Mouse (Mus musculus) stomach, embryonic 14.5 days (tissue): ENCODE measurements around the gene Gm49321. TPM values are rescaled to one million over a fixed set of nuclear protein-coding genes. Genes with fewer than 3 reads are reported as not detected.

ENCODE experiments used
- ATAC-seq: fragments of 200-750 bp; cut with Nextera tagmentation; 2 replicates; pipeline ENCODE4 v1.8.0; 2017; ENCODE audit warnings: low read depth, moderate TSS enrichment; ENCODE audit not compliant: insufficient number of reproducible peaks, insufficient read depth, low FRiP score
- H3K27ac ChIP-seq: fragments of 300-500 bp; sonication (generic); 2 replicates; pipeline ENCODE4 v1.5.1; 2014; ENCODE audit warnings: mild to moderate bottlenecking, low read length, moderate library complexity, mixed read lengths
- H3K27me3 ChIP-seq: fragments of 300-500 bp; sonication (generic); 2 replicates; pipeline ENCODE4 v1.6.1; 2014; ENCODE audit warnings: low read length, control low read depth, mixed read lengths; ENCODE audit not compliant: control insufficient read depth, insufficient read depth
- H3K36me3 ChIP-seq: fragments of 300-500 bp; sonication (generic); 2 replicates; pipeline ENCODE4 v1.6.1; 2014; ENCODE audit warnings: mild to moderate bottlenecking, control low read depth, low read length, moderate library complexity, mixed read lengths; ENCODE audit not compliant: control insufficient read depth, insufficient read depth
- H3K4me1 ChIP-seq: fragments of 300-500 bp; sonication (generic); 2 replicates; pipeline ENCODE4 v1.6.1; 2014; ENCODE audit warnings: low read length, control low read depth, mixed read lengths; ENCODE audit not compliant: control insufficient read depth, insufficient read depth
- H3K4me2 ChIP-seq: fragments of 300-500 bp; sonication (generic); replicated peaks from 2 replicates; pipeline ENCODE4 v1.6.1; 2014; ENCODE audit warnings: low read depth, low read length, control low read depth
- H3K4me3 ChIP-seq: fragments of 300-500 bp; sonication (generic); 2 replicates; pipeline ENCODE4 v1.5.1; 2014; ENCODE audit warnings: low read depth, low read length, control low read depth
- H3K9ac ChIP-seq: fragments of 300-500 bp; sonication (generic); replicated peaks from 2 replicates; pipeline ENCODE4 v1.6.1; 2014; ENCODE audit warnings: low read depth, mild to moderate bottlenecking, control low read depth, low read length, moderate library complexity, mixed read lengths
- H3K9me3 ChIP-seq: fragments of 300-500 bp; sonication (generic); 2 replicates; pipeline ENCODE4 v1.6.1; 2016; ENCODE audit warnings: low read depth, low read length, control low read depth; ENCODE audit not compliant: control insufficient read depth
- WGBS: fragments of 180-500 bp; shearing (Covaris S2); extraction: QIAGEN DNeasy Blood & Tissue Kit; methylation state at CpG from one replicate; pipeline ENCODE4 v1.1.7; 2014; 5-methylcytosine and 5-hydroxymethylcytosine counted together
- polyA plus RNA-seq: library from polyadenylated mRNA; unstranded; fragments of >200 nt; fragmentation: Nextera tagmentation; extraction: Ambion mirVana; gene quantifications from 2 replicates; pipeline ENCODE4 v1.2.1, GENCODE M21; 2014

Gene Gm49321
- polyA plus RNA-seq, 1 experiment from 2014 or later: 16.1 TPM

DNA sequence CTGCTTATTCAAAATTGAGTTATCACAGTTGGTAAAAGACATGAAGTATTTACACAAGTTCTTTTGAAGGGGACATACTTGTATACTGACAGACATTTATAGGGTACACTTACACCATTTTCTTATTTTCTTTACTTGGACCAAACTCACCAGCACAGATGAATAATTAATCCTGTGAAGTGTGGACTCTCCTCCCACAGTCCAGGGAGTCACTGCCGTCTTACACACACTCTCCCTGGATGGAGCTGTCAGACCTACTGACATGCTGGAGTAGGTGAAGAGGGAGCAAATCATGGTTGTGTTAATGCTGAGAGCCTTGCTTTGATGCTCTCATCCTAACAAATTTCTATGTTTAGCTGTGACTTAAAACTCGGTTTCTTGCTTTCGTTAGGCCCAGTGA, 7.2 kb upstream of the Gm49321 start:
- WGBS: 89% methylated on average over 3 of the region's 3 CpGs
- Histone ChIP-seq H3K9ac (no peak overlapping the region), H3K36me3 (peaks cover 32% of the 10 kb centered on the region), H3K9me3 (no peaks in the 10 kb centered on the region), H3K4me2 (no peak overlapping the region), H3K4me3 (no peak overlapping the region), H3K4me1 (no peaks in the 10 kb centered on the region), H3K27me3 (no peaks in the 10 kb centered on the region), H3K27ac (no peak overlapping the region)
- no peak for ATAC-seq

DNA sequence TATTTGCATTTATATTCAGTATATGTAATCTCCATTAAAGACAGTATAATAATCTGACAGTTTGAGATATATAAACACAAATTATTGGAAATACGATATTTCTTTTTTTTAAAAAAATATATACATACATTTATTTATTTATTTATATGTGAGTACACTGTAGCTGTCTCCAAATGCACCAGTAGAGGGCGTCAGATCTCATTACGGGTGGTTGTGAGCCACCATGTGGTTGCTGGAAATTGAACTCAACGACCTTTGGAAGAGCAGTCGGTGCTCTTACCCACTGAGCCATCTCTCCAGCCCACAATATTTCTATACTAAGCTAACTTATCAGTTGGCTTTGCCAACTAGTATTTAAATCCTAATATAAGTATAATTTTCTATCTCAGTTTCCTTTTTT, 6.2 kb upstream of the Gm49321 start:
- WGBS: 58% methylated on average over 5 of the region's 5 CpGs
- ATAC-seq: no peak

DNA sequence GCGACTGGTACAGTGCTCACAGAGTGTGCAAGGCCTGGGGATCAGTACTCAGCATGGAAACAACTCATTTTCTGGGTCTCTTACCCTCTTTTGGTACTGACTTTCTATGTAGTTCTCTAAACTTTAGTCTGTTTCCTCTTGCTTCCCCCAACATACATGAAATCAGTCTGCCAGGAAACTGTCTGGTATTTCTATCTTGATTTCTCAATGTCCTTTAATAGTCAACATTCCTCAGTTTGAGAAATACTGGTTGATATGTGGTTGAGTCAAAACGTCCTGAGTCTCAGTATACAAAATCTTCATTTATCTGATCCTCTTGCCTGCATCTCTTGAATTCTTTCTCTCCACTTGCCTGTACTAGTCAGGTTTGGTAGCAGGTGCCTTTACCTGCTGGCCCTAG, 2.9 kb upstream of the Gm49321 start:
- Histone ChIP-seq H3K27ac (no peak overlapping the region), H3K9me3 (no peaks in the 10 kb centered on the region), H3K4me3 (no peak overlapping the region), H3K9ac (no peak overlapping the region), H3K27me3 (no peaks in the 10 kb centered on the region), H3K4me2 (no peak overlapping the region), H3K4me1 (no peaks in the 10 kb centered on the region), H3K36me3 (peaks cover 56% of the 10 kb centered on the region)
- WGBS: 86% methylated on average over 2 of the region's 2 CpGs
- no peak for ATAC-seq

More for the DNA sequence above, 6.2 kb upstream of the Gm49321 start:
- H3K4me1 ChIP-seq: no peaks in the 10 kb centered on the region
- H3K4me3 ChIP-seq: no peak overlapping the region
- no peaks in the 10 kb centered on the region for H3K9me3 ChIP-seq
- H3K4me2 ChIP-seq: no peak overlapping the region
- H3K27ac ChIP-seq: no peak overlapping the region
- no peak overlapping the region for H3K9ac ChIP-seq
- H3K36me3 ChIP-seq: peaks cover 36% of the 10 kb centered on the region
- H3K27me3 ChIP-seq: no peaks in the 10 kb centered on the region

DNA sequence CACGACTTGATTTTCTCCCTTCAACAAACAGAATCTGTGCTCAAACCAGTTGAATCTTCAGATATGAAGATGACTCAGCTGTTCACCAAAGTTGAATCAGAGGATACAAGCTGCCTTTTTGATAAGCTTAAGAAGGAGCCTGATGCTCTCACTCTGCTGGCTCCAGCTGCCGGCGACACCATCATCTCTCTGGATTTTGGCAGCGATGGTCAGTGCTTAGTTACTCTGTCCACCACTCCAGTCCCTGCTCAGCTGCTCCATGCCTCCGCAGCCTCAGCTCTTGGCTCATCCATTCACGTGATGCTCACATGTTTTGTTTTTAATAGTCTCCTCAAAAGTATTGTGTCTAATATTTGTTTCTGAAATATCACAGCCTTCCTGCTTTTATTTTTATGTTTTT, 2.1 kb downstream of the Gm49321 start:
- WGBS: 88% methylated on average over 6 of the region's 6 CpGs
- ATAC-seq: no peak
- H3K4me1 ChIP-seq: no peaks in the 10 kb centered on the region
- no peak overlapping the region for H3K9ac ChIP-seq
- H3K9me3 ChIP-seq: no peaks in the 10 kb centered on the region
- H3K27ac ChIP-seq: no peak overlapping the region
- no peak overlapping the region for H3K4me2 ChIP-seq
- H3K27me3 ChIP-seq: no peaks in the 10 kb centered on the region
- no peak overlapping the region for H3K4me3 ChIP-seq
- H3K36me3 ChIP-seq: peaks cover 66% of the 10 kb centered on the region

DNA sequence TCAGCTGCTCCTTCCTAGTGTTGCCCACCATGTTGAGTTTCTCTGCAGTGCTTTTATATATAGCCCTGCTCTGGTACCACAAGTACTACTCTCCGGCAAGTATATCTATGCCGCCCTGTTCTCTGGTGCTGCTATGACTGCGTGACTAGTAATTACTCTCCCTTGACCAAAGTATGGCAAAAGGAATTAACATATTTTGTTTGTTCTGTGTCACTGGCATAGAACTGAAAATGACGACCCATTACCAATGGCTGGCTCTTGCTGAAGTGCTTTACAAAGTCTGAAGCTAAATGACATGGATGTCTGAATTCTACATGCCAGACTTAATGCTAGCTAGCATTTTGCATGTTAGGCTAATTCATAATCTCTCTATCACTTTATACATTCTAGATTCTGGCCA, 11.0 kb downstream of the Gm49321 start:
- H3K4me2 ChIP-seq: no peak overlapping the region
- no peak for ATAC-seq

DNA sequence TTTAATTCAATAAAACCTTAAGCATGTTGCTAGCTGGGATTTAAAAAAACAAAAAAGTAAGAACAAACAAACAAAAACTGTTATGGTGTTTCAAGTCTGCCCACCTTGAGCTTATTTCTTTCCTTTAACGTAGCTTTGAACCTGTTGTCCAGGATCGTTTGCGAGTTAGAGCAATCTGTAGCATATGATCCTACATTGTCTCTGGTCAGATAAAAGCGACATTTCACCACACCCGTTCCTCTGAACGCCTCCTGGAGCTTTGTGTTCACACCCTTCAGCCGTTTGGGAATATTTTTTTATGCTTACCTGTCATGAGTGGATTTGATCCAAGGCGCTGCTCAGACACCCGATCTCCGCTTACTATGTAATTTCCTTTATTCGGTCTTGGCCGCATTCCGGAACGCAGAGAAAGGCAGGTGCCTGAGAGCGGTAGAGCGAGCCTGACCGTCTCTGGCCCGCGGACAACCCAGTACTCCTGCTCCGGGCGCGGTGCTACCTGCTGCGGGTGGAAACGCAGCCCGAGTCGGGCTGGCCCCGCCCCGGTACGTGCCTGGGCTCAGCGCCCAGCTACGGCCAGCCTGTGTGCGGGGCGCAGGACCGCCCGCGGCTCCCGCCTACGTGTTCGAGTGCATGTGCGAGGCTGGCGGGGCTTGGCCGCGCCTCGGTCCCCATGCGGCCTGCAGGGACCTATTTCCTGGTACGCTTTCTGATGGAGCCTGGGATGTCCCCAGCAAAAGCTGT, 12.0 kb downstream of the Gm49321 start:
- Histone ChIP-seq H3K4me2 (peak overlapping the region; percentile 72), H3K36me3 (peaks cover 12% of the 10 kb centered on the region; the same call in 1 of the 2 replicates), H3K4me3 (peak overlapping the region; percentile 32), H3K27ac (no peak overlapping the region), H3K4me1 (peaks cover 5% of the 10 kb centered on the region; the same call in 1 of the 2 replicates), H3K9me3 (no peaks in the 10 kb centered on the region), H3K27me3 (no peaks in the 10 kb centered on the region), H3K9ac (no peak overlapping the region)
- WGBS: 9% methylated on average over 46 of the region's 46 CpGs
- peak; percentile 80; the same call in 1 of the 2 replicates for ATAC-seq

More for the DNA sequence above, 11.0 kb downstream of the Gm49321 start:
- Histone ChIP-seq H3K27me3 (no peaks in the 10 kb centered on the region), H3K9ac (no peak overlapping the region), H3K9me3 (no peaks in the 10 kb centered on the region), H3K27ac (no peak overlapping the region), H3K36me3 (peaks cover 21% of the 10 kb centered on the region), H3K4me3 (no peak overlapping the region), H3K4me1 (peaks cover 5% of the 10 kb centered on the region; the same call in 1 of the 2 replicates)
- WGBS: 90% methylated on average over 4 of the region's 4 CpGs

DNA sequence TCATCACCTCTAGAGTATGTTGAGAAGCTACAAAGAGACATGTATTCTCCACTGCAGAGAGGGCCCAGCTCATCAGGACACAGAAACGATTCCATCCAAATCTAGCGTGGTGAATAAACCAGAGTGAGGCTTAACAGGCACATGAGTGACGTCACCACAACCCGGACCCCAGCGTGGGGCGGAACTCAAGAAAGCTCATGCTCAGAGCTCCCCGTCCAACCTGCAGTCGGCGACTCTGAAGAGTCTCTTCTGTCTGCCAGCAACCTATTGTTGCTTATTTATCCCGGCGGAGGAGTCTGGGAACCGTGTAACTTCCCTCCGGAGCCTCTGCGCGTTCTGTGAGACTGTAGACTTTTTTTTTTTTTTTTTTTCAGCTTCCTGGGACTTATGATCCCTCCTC, 15.4 kb downstream of the Gm49321 start:
- no peak; the same call in 1 of the 2 replicates for ATAC-seq
- H3K9me3 ChIP-seq: no peaks in the 10 kb centered on the region
- WGBS: 14% methylated on average over 15 of the region's 15 CpGs
- H3K4me1 ChIP-seq: peaks cover 5% of the 10 kb centered on the region; the same call in 1 of the 2 replicates
- peaks cover under 1% of the 10 kb centered on the region; the same call in 1 of the 2 replicates for H3K36me3 ChIP-seq
- H3K27ac ChIP-seq: no peak overlapping the region
- H3K4me2 ChIP-seq: peak overlapping the region; percentile 49
- no peaks in the 10 kb centered on the region for H3K27me3 ChIP-seq
- peak overlapping the region; percentile 20 for H3K4me3 ChIP-seq
- H3K9ac ChIP-seq: no peak overlapping the region

DNA sequence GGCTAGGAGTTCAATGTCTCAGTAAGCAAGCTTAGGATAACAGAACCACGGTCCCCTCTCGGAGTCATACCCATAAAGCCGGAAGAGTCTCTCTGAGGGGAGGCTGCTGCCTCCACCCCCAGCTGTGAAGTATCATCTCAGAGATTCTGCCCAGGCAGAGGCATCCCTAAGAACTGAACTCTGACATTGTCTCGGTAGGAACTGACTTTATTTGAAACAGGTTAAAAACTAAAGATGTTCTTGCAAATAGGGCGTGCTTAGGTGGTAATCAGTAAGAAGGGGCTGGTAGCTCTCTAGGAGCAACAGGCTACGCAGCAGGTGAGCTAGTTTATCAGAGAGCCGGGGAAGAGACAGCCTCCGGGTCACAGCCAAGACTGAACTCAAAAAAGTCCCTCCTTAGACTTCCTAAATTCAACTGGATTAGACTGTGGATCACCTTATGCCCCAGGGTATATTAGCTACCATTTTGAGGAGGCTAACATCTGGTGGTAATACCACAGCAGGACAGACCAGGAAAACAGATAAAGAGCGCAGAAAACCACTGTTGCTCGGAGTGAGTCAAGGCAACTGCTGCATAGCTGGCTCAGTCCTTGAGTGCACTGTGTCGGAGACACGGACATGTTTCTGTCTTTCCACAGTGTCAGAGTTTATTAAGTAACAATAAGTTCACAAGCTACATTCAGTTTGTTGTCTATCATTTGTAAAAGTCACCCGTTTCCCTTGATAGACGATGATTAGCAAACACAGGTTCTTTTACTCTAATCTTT, 16.1 kb downstream of the Gm49321 start:
- WGBS: 38% methylated on average over 14 of the region's 14 CpGs
- H3K4me2 ChIP-seq: peak overlapping the region; percentile 49
- no peaks in the 10 kb centered on the region for H3K27me3 ChIP-seq
- H3K27ac ChIP-seq: no peak overlapping the region
- H3K4me3 ChIP-seq: peak overlapping the region; percentile 20
- no peak for ATAC-seq
- no peaks in the 10 kb centered on the region for H3K9me3 ChIP-seq
- H3K9ac ChIP-seq: no peak overlapping the region
- no peaks in the 10 kb centered on the region; the same call in 1 of the 2 replicates for H3K36me3 ChIP-seq
- H3K4me1 ChIP-seq: peaks cover 5% of the 10 kb centered on the region; the same call in 1 of the 2 replicates
